Mouse (Mus musculus) neural tube, embryonic 15.5 days (tissue): Measurements from ENCODE around the gene Hip1. TPM values are rescaled to one million over a fixed set of nuclear protein-coding genes. Genes with fewer than 3 reads are reported as not detected.
A peak's percentile ranks its signal among the peaks of the same experiment; 100 is the strongest.

Experiments
- ATAC-seq: fragments of 200-750 bp; cut with Nextera tagmentation; 2 replicates; pipeline ENCODE4 v1.8.0; 2017; ENCODE audit warnings: mild to moderate bottlenecking, moderate TSS enrichment, moderate library complexity; ENCODE audit not compliant: low FRiP score
- H3K27ac ChIP-seq: fragments of 300-500 bp; sonication (generic); replicated peaks from 2 replicates; pipeline ENCODE4 v1.5.1; 2015; ENCODE audit warnings: mild to moderate bottlenecking, inconsistent platforms
- H3K27me3 ChIP-seq: fragments of 300-500 bp; sonication (generic); replicated peaks from 2 replicates; pipeline ENCODE4 v1.6.1; 2015; ENCODE audit warnings: inconsistent platforms
- H3K36me3 ChIP-seq: fragments of 300-500 bp; sonication (generic); 2 replicates; pipeline ENCODE4 v1.6.1; 2015; ENCODE audit warnings: inconsistent platforms
- H3K4me1 ChIP-seq: fragments of 300-500 bp; sonication (generic); 2 replicates; pipeline ENCODE4 v1.6.1; 2015; ENCODE audit warnings: inconsistent platforms
- H3K4me2 ChIP-seq: fragments of 300-500 bp; sonication (generic); 2 replicates; pipeline ENCODE4 v1.6.1; 2015; ENCODE audit warnings: inconsistent platforms, mild to moderate bottlenecking, moderate library complexity
- H3K4me3 ChIP-seq: fragments of 300-500 bp; sonication (generic); replicated peaks from 2 replicates; pipeline ENCODE4 v1.5.1; 2015; ENCODE audit warnings: mild to moderate bottlenecking, inconsistent platforms
- H3K9ac ChIP-seq: fragments of 300-500 bp; sonication (generic); replicated peaks from 2 replicates; pipeline ENCODE4 v1.6.1; 2015; ENCODE audit warnings: mild to moderate bottlenecking, inconsistent platforms
- H3K9me3 ChIP-seq: fragments of 300-500 bp; sonication (generic); replicated peaks from 2 replicates; pipeline ENCODE4 v1.6.1; 2016; ENCODE audit warnings: inconsistent platforms
- WGBS: fragments of 180-500 bp; shearing (Covaris S2); methylation state at CpG from one replicate; pipeline ENCODE4 v1.1.7; 2015; ENCODE audit warnings: mixed read lengths; 5-methylcytosine and 5-hydroxymethylcytosine counted together
- polyA plus RNA-seq: library from polyadenylated mRNA; unstranded; fragments of >200 nt; fragmentation: Nextera tagmentation; extraction: Ambion mirVana; gene quantifications from 2 replicates; pipeline ENCODE4 v1.2.1, GENCODE M21; 2015

The Hip1 gene
- polyA plus RNA-seq, 1 experiment from 2014 or later = 37.8 TPM

GRCm38 (mm10) chr5:135431111-135431510 is 113.8 kb downstream of the Hip1 start:
- Histone ChIP-seq H3K4me2 (no peak overlapping the region), H3K36me3 (peaks cover 91% of the 10 kb centered on the region), H3K27ac (no peak overlapping the region), H3K27me3 (no peaks in the 10 kb centered on the region), H3K4me1 (peaks cover 5% of the 10 kb centered on the region; the same call in 1 of the 2 replicates), H3K4me3 (no peak overlapping the region), H3K9me3 (no peaks in the 10 kb centered on the region), H3K9ac (no peak overlapping the region)
- no peak for ATAC-seq
- WGBS = 61% methylated on average over 6 of the region's 6 CpGs

- H3K4me1 ChIP-seq = peaks cover 5% of the 10 kb centered on the region; the same call in 1 of the 2 replicates
- ATAC-seq = no peak
- H3K27me3 ChIP-seq = no peaks in the 10 kb centered on the region
- no peak overlapping the region for H3K9ac ChIP-seq
- 74% methylated on average over 5 of the region's 5 CpGs for WGBS
- H3K36me3 ChIP-seq = peaks cover 91% of the 10 kb centered on the region
- H3K4me3 ChIP-seq = no peak overlapping the region
- H3K9me3 ChIP-seq = no peaks in the 10 kb centered on the region
- no peak overlapping the region for H3K4me2 ChIP-seq
- no peak overlapping the region for H3K27ac ChIP-seq
Observed at GRCm38 (mm10) chr5:135428786-135429185, 116.1 kb downstream of the Hip1 start.

- Histone ChIP-seq H3K9ac (no peak overlapping the region), H3K4me2 (no peak overlapping the region), H3K4me1 (no peaks in the 10 kb centered on the region), H3K27me3 (no peaks in the 10 kb centered on the region), H3K4me3 (no peak overlapping the region), H3K36me3 (peaks cover 56% of the 10 kb centered on the region), H3K9me3 (no peaks in the 10 kb centered on the region), H3K27ac (no peak overlapping the region)
- 93% methylated on average over 9 of the region's 9 CpGs for WGBS
- no peak for ATAC-seq
Observed at GRCm38 (mm10) chr5:135410266-135410665, 134.7 kb downstream of the Hip1 start.

- Histone ChIP-seq H3K9ac (no peak overlapping the region), H3K4me2 (no peak overlapping the region), H3K27ac (no peak overlapping the region), H3K4me1 (peaks cover 7% of the 10 kb centered on the region), H3K36me3 (peaks cover 37% of the 10 kb centered on the region), H3K4me3 (no peak overlapping the region), H3K27me3 (no peaks in the 10 kb centered on the region), H3K9me3 (no peaks in the 10 kb centered on the region)
- ATAC-seq = no peak
- WGBS = 85% methylated on average over 4 of the region's 4 CpGs
Observed at GRCm38 (mm10) chr5:135408114-135408513, 136.8 kb downstream of the Hip1 start.

GRCm38 (mm10) chr5:135405437-135405836 is 139.5 kb downstream of the Hip1 start:
- Histone ChIP-seq H3K9me3 (no peaks in the 10 kb centered on the region), H3K4me1 (peaks cover 7% of the 10 kb centered on the region), H3K36me3 (peaks cover 17% of the 10 kb centered on the region), H3K9ac (no peak overlapping the region), H3K4me2 (no peak overlapping the region), H3K27me3 (no peaks in the 10 kb centered on the region), H3K4me3 (no peak overlapping the region), H3K27ac (no peak overlapping the region)
- ATAC-seq = no peak
- WGBS = 87% methylated on average over 9 of the region's 9 CpGs

- Histone ChIP-seq H3K36me3 (peaks cover 9% of the 10 kb centered on the region), H3K4me3 (0 out of 2 replicates have a peak overlapping the region, but pooled peaks have one; percentile 9), H3K9ac (0 out of 2 replicates have a peak overlapping the region, but pooled peaks have one; percentile 20), H3K4me2 (peak overlapping the region; percentile 47), H3K9me3 (no peaks in the 10 kb centered on the region), H3K27me3 (no peaks in the 10 kb centered on the region), H3K27ac (no peak overlapping the region), H3K4me1 (peaks cover 7% of the 10 kb centered on the region)
- WGBS = 27% methylated on average over 20 of the region's 20 CpGs
- ATAC-seq = peak; percentile 87
Observed at GRCm38 (mm10) chr5:135404623-135405022, 140.3 kb downstream of the Hip1 start.

- no peak overlapping the region for H3K9ac ChIP-seq
- H3K27me3 ChIP-seq = no peaks in the 10 kb centered on the region
- WGBS = 4% methylated on average over 2 of the region's 2 CpGs
- H3K4me3 ChIP-seq = no peak overlapping the region
- H3K9me3 ChIP-seq = no peaks in the 10 kb centered on the region
- H3K4me1 ChIP-seq = peaks cover 7% of the 10 kb centered on the region
- ATAC-seq = no peak
- H3K4me2 ChIP-seq = no peak overlapping the region
- H3K36me3 ChIP-seq = no peaks in the 10 kb centered on the region
- H3K27ac ChIP-seq = no peak overlapping the region
Observed at GRCm38 (mm10) chr5:135400244-135400643, 144.7 kb downstream of the Hip1 start.

- ATAC-seq = no peak
- H3K4me2 ChIP-seq = no peak overlapping the region
- peaks cover 5% of the 10 kb centered on the region for H3K4me1 ChIP-seq
- no peaks in the 10 kb centered on the region for H3K36me3 ChIP-seq
- no peaks in the 10 kb centered on the region for H3K9me3 ChIP-seq
- H3K27ac ChIP-seq = no peak overlapping the region
- no peak overlapping the region for H3K4me3 ChIP-seq
- WGBS = 67% methylated on average over 6 of the region's 6 CpGs
- H3K27me3 ChIP-seq = no peaks in the 10 kb centered on the region
- no peak overlapping the region for H3K9ac ChIP-seq
Observed at GRCm38 (mm10) chr5:135399382-135399781, 145.5 kb downstream of the Hip1 start.

- no peak overlapping the region for H3K4me2 ChIP-seq
- no peak overlapping the region for H3K9ac ChIP-seq
- H3K4me3 ChIP-seq = no peak overlapping the region
- no peaks in the 10 kb centered on the region for H3K9me3 ChIP-seq
- WGBS = 56% methylated on average over 5 of the region's 5 CpGs
- H3K27ac ChIP-seq = no peak overlapping the region
- peaks cover 13% of the 10 kb centered on the region for H3K36me3 ChIP-seq
- H3K27me3 ChIP-seq = no peaks in the 10 kb centered on the region
- no peak for ATAC-seq
- H3K4me1 ChIP-seq = peaks cover 27% of the 10 kb centered on the region
Observed at GRCm38 (mm10) chr5:135395826-135396225, 149.1 kb downstream of the Hip1 start.

- no peaks in the 10 kb centered on the region for H3K27me3 ChIP-seq
- peak within 1 kb of the TSS; percentile 61 for H3K4me3 ChIP-seq
- ATAC-seq = peak; percentile 94
- H3K36me3 ChIP-seq = peaks cover 28% of the 10 kb centered on the region
- H3K27ac ChIP-seq = peak within 1 kb of the TSS; percentile 85
- H3K9me3 ChIP-seq = no peaks in the 10 kb centered on the region
- WGBS = under 1% methylated on average over 78 of the region's 110 CpGs
- H3K4me1 ChIP-seq = peaks cover 27% of the 10 kb centered on the region
- H3K9ac ChIP-seq = peak within 1 kb of the TSS; percentile 64
- H3K4me2 ChIP-seq = peak within 1 kb of the TSS; percentile 85
Observed at GRCm38 (mm10) chr5:135394004-135394823, 150.7 kb downstream of the Hip1 start, which contains the start of gene Pom121. Pom121 (minus strand) TSS chr5:135394546.

GRCm38 (mm10) chr5:135383771-135384170 is 161.1 kb downstream of the Hip1 start:
- no peak for ATAC-seq
- Histone ChIP-seq H3K27ac (no peak overlapping the region), H3K9ac (no peak overlapping the region), H3K4me3 (no peak overlapping the region), H3K27me3 (no peaks in the 10 kb centered on the region), H3K4me1 (no peaks in the 10 kb centered on the region), H3K9me3 (no peaks in the 10 kb centered on the region), H3K4me2 (no peak overlapping the region), H3K36me3 (peaks cover 96% of the 10 kb centered on the region)
- 86% methylated on average over 10 of the region's 10 CpGs for WGBS

- H3K27ac ChIP-seq = no peak overlapping the region
- no peaks in the 10 kb centered on the region for H3K27me3 ChIP-seq
- no peak for ATAC-seq
- peaks cover 96% of the 10 kb centered on the region for H3K36me3 ChIP-seq
- 92% methylated on average over 7 of the region's 7 CpGs for WGBS
- H3K4me2 ChIP-seq = no peak overlapping the region
- no peak overlapping the region for H3K4me3 ChIP-seq
- H3K9me3 ChIP-seq = no peaks in the 10 kb centered on the region
- no peaks in the 10 kb centered on the region for H3K4me1 ChIP-seq
- no peak overlapping the region for H3K9ac ChIP-seq
Observed at GRCm38 (mm10) chr5:135382746-135383145, 162.2 kb downstream of the Hip1 start.
